Mouse (Mus musculus): Measurements from ENCODE around the gene Ddah2. TPM values are rescaled to one million over a fixed set of nuclear protein-coding genes. Genes with fewer than 3 reads are reported as not detected.

The Ddah2 gene
- polyA plus RNA-seq (2012; rRNA removed), result 54.0 and 55.3 TPM in 2 replicates

DNA sequence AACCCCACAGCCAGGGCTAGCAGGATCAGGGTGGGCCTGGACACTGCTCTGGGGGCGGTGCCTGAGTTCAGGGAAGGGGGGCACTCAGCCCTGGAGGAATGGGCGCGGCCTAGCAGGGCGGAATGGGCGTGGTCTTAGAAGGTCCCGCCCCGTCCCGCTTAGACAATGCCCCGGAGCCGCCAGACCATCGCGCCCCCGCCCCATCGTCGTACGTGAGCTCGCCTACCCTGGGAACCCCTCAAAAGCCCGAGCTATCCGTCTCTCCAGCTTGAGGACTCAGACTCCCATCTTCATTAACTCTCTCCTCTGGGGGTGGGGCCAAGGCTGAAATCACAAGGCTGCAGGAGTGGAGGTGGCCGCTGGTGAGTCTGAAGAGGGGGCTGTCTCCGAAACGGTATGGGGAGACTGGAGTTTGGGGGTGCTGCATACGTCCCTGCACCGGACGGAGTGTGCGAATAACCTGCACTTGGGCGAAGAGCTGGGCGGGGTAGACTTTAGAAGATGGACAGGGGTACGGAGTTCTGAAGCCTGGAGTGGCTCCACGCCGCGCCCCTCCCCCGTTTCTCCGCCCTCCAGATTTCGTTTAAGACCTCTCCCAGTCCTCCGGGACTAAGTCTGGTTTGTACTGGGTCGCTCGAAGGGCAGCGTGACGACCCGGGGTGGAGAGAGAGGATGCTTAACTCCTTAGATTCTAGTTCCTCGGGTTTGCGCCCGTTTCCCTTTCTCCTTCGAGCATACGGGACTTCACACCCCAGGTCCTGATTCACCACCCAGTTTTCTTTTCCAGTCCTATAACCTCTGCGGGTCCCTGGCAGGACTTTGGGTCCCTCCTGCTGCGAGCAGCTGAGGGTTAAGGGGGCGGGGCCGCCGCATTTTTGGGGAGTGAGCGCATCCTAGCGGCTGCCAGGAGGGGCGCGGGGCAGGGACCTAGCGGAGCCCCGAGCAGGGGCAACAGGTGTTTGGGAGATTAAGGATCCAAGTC is at the start of gene Ddah2:
Gene Ddah2 (plus strand): TSS at position 125 of the 982 bp plus-strand sequence.
- DNase-seq, result peak; percentile 93
- Histone ChIP-seq H3K27ac (ENCODE audit: control insufficient read depth, insufficient read depth, low read length) (peak within 1 kb of the TSS; percentile 6; the same call in 1 of the 2 replicates), H3K36me3 (ENCODE audit: control insufficient read depth, insufficient read depth, low read length) (peaks cover 36% of the 10 kb centered on the region), H3K27me3 (ENCODE audit: control insufficient read depth, insufficient read depth, low read length) (no peaks in the 10 kb centered on the region; the same call in 1 of the 2 replicates), H3K4me3 (ENCODE audit: control insufficient read depth, insufficient read depth, low read length) (peak within 1 kb of the TSS; percentile 71), H3K4me1 (replicated peaks; ENCODE audit: control insufficient read depth, insufficient read depth, low read length) (peaks cover 12% of the 10 kb centered on the region)
- TF ChIP-seq CTCF (IDR thresholded peaks at IDR 0.05; ENCODE audit: borderline replicate concordance, control insufficient read depth, extremely low read depth, insufficient read depth, low read length, poor library complexity) (peak; percentile 97), POLR2A (IDR thresholded peaks at IDR 0.05; ENCODE audit: control insufficient read depth, extremely low read depth, insufficient read depth, low read length, poor library complexity) (0 out of 2 replicates have a peak, but pooled peaks have one; percentile 47)
- WGBS, result 1% methylated on average over 57 of the region's 57 CpGs

DNA sequence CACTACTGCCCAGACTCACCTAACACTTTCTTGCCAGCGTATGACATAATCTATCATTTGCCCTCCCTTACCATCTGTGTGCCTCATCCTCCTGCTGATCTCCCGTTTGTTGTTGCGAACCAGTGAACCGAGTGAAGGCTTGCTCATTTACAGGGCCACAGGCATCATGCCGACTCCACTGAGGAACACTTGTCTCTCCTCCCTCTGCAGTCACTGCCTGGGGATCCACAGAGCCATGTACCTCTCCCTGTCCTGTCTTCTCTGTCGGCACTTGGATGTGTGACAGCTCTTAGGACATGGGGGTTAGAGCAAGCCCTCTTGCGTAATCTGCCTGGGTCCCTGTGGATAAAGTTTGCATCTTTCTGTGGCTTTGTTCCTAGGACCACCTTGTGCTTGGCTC is 49.2 kb upstream of the Ddah2 start:
- no peak for DNase-seq
- TF ChIP-seq CTCF (IDR thresholded peaks at IDR 0.05; ENCODE audit: borderline replicate concordance, control insufficient read depth, extremely low read depth, insufficient read depth, low read length, poor library complexity) (no peak), POLR2A (IDR thresholded peaks at IDR 0.05; ENCODE audit: control insufficient read depth, extremely low read depth, insufficient read depth, low read length, poor library complexity) (no peak)
- H3K4me3 ChIP-seq (ENCODE audit: control insufficient read depth, insufficient read depth, low read length), result no peak overlapping the region
- H3K4me1 ChIP-seq (replicated peaks; ENCODE audit: control insufficient read depth, insufficient read depth, low read length), result no peaks in the 10 kb centered on the region
- 98% methylated on average over 7 of the region's 7 CpGs for WGBS
- no peaks in the 10 kb centered on the region for H3K27me3 ChIP-seq (ENCODE audit: control insufficient read depth, insufficient read depth, low read length)
- peaks cover 39% of the 10 kb centered on the region for H3K36me3 ChIP-seq (ENCODE audit: control insufficient read depth, insufficient read depth, low read length)
- H3K27ac ChIP-seq (ENCODE audit: control insufficient read depth, insufficient read depth, low read length), result no peak overlapping the region

DNA sequence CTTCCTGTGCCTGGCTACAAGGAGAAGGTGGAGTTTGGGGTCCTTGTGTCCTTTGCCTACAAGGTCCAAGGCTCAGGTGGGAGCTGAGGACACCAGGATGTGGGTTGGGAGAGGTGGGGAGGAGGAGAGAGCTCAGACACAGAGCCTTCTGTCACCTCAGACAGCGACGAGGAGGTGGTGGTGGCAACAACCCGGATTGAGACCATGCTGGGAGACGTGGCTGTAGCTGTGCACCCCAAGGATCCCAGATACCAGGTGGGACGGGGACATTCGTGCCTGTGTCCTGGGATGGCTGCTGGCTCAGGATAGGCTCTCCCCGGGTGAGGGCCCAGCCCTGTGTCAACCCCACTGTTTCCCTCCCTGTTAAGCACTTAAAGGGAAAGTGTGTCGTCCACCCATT is 47.4 kb upstream of the Ddah2 start:
- peaks cover 29% of the 10 kb centered on the region for H3K36me3 ChIP-seq (ENCODE audit: control insufficient read depth, insufficient read depth, low read length)
- no peak overlapping the region for H3K27ac ChIP-seq (ENCODE audit: control insufficient read depth, insufficient read depth, low read length)
- TF ChIP-seq CTCF (IDR thresholded peaks at IDR 0.05; ENCODE audit: borderline replicate concordance, control insufficient read depth, extremely low read depth, insufficient read depth, low read length, poor library complexity) (no peak), POLR2A (IDR thresholded peaks at IDR 0.05; ENCODE audit: control insufficient read depth, extremely low read depth, insufficient read depth, low read length, poor library complexity) (no peak)
- no peaks in the 10 kb centered on the region for H3K27me3 ChIP-seq (ENCODE audit: control insufficient read depth, insufficient read depth, low read length)
- H3K4me1 ChIP-seq (replicated peaks; ENCODE audit: control insufficient read depth, insufficient read depth, low read length), result peaks cover 4% of the 10 kb centered on the region
- 92% methylated on average over 8 of the region's 8 CpGs for WGBS
- H3K4me3 ChIP-seq (ENCODE audit: control insufficient read depth, insufficient read depth, low read length), result no peak overlapping the region
- no peak for DNase-seq

DNA sequence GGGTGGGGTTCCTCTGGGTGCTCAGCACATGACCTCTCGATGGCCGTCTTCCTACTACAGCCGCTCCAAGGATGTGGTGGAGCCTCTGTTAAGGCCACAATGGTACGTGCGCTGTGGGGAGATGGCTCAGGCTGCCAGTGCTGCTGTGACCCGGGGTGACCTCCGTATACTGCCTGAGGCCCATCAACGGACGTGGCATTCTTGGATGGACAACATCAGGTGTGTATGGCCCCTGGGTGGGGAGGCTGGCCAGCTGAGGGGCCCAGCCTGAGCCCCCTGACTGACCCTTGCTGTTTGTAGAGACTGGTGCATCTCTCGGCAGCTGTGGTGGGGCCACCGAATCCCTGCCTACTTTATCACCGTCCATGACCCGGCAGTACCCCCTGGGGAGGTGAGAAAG is 46.4 kb upstream of the Ddah2 start:
- no peak for DNase-seq
- no peak overlapping the region for H3K27ac ChIP-seq (ENCODE audit: control insufficient read depth, insufficient read depth, low read length)
- peaks cover 14% of the 10 kb centered on the region for H3K4me1 ChIP-seq (replicated peaks; ENCODE audit: control insufficient read depth, insufficient read depth, low read length)
- peaks cover 29% of the 10 kb centered on the region for H3K36me3 ChIP-seq (ENCODE audit: control insufficient read depth, insufficient read depth, low read length)
- WGBS, result 93% methylated on average over 13 of the region's 13 CpGs
- no peak for TF ChIP-seq POLR2A (IDR thresholded peaks at IDR 0.05; ENCODE audit: control insufficient read depth, extremely low read depth, insufficient read depth, low read length, poor library complexity)
- TF ChIP-seq CTCF (IDR thresholded peaks at IDR 0.05; ENCODE audit: borderline replicate concordance, control insufficient read depth, extremely low read depth, insufficient read depth, low read length, poor library complexity), result no peak
- H3K27me3 ChIP-seq (ENCODE audit: control insufficient read depth, insufficient read depth, low read length), result no peaks in the 10 kb centered on the region
- H3K4me3 ChIP-seq (ENCODE audit: control insufficient read depth, insufficient read depth, low read length), result no peak overlapping the region

DNA sequence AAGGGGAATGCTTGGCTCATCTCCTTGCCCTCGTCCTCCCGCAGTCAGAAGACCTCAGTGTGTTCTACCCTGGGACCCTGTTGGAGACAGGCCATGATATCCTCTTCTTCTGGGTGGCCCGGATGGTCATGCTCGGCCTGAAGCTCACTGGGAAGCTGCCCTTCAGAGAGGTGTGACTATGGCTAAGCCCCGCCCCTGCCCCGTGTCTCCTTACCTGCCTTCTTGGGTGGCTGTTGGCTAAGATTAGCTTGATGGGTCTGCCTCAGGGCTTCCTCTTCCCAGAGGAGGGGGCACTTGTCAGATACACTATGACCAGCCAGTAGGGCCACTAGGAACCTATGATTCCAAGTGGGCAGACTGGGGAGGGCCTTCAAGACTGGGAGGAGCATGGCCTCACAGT is 45.6 kb upstream of the Ddah2 start:
- no peak for DNase-seq
- peaks cover 14% of the 10 kb centered on the region for H3K4me1 ChIP-seq (replicated peaks; ENCODE audit: control insufficient read depth, insufficient read depth, low read length)
- no peaks in the 10 kb centered on the region for H3K27me3 ChIP-seq (ENCODE audit: control insufficient read depth, insufficient read depth, low read length)
- no peak overlapping the region for H3K4me3 ChIP-seq (ENCODE audit: control insufficient read depth, insufficient read depth, low read length)
- no peak overlapping the region for H3K27ac ChIP-seq (ENCODE audit: control insufficient read depth, insufficient read depth, low read length)
- 89% methylated on average over 6 of the region's 6 CpGs for WGBS
- peaks cover 29% of the 10 kb centered on the region for H3K36me3 ChIP-seq (ENCODE audit: control insufficient read depth, insufficient read depth, low read length)
- TF ChIP-seq POLR2A (IDR thresholded peaks at IDR 0.05; ENCODE audit: control insufficient read depth, extremely low read depth, insufficient read depth, low read length, poor library complexity) (no peak), CTCF (IDR thresholded peaks at IDR 0.05; ENCODE audit: borderline replicate concordance, control insufficient read depth, extremely low read depth, insufficient read depth, low read length, poor library complexity) (no peak)

DNA sequence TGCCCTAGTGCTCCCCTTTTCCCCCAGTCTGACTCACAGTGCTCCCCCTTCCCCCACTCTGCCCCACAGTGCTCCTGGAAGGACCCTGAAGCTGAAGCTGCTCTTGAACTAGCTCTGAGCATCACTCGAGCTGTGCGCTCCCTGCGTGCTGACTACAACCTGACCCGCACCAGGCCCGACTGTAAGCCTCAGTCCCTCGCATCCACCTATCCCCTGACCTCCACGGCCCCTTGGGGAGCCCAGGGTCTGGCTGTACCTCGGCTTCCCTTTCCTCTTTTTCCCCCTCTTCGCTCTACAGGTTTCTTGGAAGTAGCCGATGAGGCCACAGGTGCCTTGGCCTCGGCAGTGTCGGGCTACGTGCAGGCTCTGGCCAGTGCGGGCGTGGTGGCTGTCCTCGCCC is 43.5 kb upstream of the Ddah2 start:
- H3K27ac ChIP-seq (ENCODE audit: control insufficient read depth, insufficient read depth, low read length), result no peak overlapping the region
- no peak overlapping the region for H3K4me3 ChIP-seq (ENCODE audit: control insufficient read depth, insufficient read depth, low read length)
- peaks cover 28% of the 10 kb centered on the region for H3K36me3 ChIP-seq (ENCODE audit: control insufficient read depth, insufficient read depth, low read length)
- WGBS, result 97% methylated on average over 16 of the region's 16 CpGs
- peaks cover 14% of the 10 kb centered on the region for H3K4me1 ChIP-seq (replicated peaks; ENCODE audit: control insufficient read depth, insufficient read depth, low read length)
- DNase-seq, result no peak
- H3K27me3 ChIP-seq (ENCODE audit: control insufficient read depth, insufficient read depth, low read length), result no peaks in the 10 kb centered on the region
- no peak for TF ChIP-seq CTCF (IDR thresholded peaks at IDR 0.05; ENCODE audit: borderline replicate concordance, control insufficient read depth, extremely low read depth, insufficient read depth, low read length, poor library complexity)
- TF ChIP-seq POLR2A (IDR thresholded peaks at IDR 0.05; ENCODE audit: control insufficient read depth, extremely low read depth, insufficient read depth, low read length, poor library complexity), result no peak
